Mouse (Mus musculus) cerebellum, postnatal 25 days (tissue): ENCODE measurements around the gene Gm2163.
"Not testable (repeated sequence)": the region's sequence is repeated elsewhere in the genome, so short reads cannot be mapped to it uniquely, and the experiment has no call there.

Experiments
- DNase-seq, 2 experiments: peaks; one replicate each; pipeline ENCODE4 v3.0.0; 2021; ENCODE audit warnings: mixed read lengths in 2 of 2

Gene Gm2163

DNA sequence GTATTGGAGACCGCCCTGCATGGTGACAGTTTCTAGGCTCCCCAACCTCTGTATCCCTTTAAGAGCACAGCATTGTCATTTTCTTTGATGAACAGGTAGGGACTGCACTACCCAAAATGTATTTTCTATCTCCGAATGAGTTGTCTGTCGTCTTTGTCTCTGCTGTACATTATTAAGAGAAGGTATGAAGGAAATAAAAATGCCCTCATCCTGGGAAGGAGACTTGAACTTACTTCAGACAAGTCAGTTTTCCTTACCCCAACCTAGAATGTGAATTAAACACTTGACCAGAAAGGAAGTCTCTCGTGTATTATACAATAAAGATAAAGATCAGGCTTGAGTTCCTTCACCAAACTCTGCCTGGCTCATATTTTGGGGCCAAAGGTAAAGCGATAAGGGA, at the start of gene Gm2163:
Gene Gm2163, plus strand, starts transcription at position 301 of the 400 bp plus-strand sequence.
- DNase-seq, result not testable (repeated sequence)

DNA sequence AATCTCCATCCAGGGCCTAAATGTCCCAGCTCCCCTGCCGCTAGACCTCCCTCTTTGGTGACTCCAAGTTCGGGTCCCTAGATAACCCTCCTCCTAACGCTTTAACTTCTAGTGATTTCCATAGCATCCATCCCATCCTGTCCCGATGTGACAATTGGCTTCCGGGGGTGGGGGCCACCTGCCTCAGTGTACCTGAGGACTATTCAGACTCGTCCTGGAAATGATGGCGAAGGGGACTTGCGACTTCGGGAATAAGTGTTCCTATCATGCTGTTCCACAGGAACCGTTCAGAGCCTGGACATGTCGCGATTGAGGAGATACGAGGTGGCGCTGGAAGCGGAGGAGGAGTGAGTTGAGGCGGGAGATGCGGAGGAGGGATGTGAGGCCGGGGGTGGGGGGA, 27.5 kb upstream of the Gm2163 start, which contains the start of gene Gm21586:
Gene Gm21586, plus strand, starts transcription at position 301 of the 400 bp plus-strand sequence.
- DNase-seq, result not testable (repeated sequence)

DNA sequence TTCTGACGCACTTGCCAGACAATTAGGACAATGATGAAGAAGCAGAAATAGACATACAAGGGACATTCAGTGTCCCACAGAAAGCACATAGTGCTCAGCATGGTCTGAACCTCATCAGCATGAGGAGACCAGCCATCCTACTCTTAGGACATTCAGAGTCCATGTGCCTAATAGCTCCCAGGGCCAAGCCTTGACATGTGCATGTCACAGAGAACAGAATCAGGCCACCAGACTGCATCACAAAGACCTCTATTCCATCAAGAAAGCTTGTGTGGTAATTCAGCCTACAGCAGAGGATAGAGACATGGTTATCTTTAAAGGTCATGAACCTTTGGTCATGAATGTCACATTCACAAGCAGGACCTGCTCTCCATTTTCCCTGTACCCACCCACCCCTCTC, 61.5 kb downstream of the Gm2163 start, which contains the start of gene Fam205a2:
Gene Fam205a2, minus strand, starts transcription at position 101 of the 400 bp plus-strand sequence.
- DNase-seq, result not testable (repeated sequence)

DNA sequence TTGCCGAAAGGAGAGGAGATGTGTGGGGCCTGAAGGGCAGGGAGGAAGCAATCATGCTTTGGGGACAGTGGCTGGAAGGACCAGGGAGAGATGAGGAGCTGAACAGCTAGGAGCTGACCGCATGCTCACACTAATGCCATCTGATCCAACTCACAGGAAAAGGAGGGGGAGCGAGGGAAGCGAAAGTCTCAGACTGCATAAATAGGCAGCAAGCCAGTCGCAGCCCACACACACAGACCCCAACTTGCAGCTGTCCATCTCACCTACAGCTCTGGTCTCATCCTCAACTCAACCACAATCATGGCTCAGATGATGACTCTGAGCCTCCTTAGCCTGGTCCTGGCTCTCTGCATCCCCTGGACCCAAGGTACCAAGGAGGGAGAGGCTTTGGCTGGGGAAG, 145.3 kb downstream of the Gm2163 start, which contains the start of gene Gm10591:
Gene Gm10591, plus strand, starts transcription at position 301 of the 400 bp plus-strand sequence.
- not testable (repeated sequence) for DNase-seq

DNA sequence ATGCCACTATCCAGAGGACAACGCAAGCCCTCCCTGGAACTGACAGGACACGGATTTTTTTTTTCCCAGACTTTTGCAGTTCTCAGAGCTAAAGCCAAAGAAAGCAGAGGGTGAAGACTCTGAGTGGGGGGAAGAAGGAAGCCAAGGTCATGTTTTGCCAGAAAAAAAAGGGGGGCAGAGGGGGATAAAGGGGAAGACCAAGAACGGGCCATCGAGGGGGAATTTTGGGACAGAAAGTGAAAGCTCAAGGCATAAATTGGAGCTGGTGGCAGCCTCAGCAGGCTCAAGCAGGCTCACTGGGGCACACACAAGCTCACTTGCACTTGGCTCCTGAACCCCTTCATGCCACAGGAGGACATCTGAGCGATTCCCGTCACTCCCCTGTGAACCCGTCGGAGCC, 162.9 kb downstream of the Gm2163 start, which contains the start of gene Gm2564:
Gene Gm2564, plus strand, starts transcription at position 301 of the 400 bp plus-strand sequence.
- not testable (repeated sequence) for DNase-seq
